Mouse (Mus musculus): ENCODE results near the gene Btg1. TPM values are rescaled to one million over a fixed set of nuclear protein-coding genes. Genes with fewer than 3 reads are reported as not detected.

Gene Btg1
- polyA plus RNA-seq, 1 experiment, result 36.7 TPM

GRCm38 (mm10) chr10:96586881-96587217 is 30.0 kb upstream of the Btg1 start:
- Histone ChIP-seq H3K36me3 (replicated peaks; ENCODE audit: low read length) (no peaks in the 10 kb centered on the region), H3K4me3 (replicated peaks) (no peak overlapping the region), H3K9me3 (no peaks in the 10 kb centered on the region), H3K27me3 (replicated peaks) (peaks cover 2% of the 10 kb centered on the region), H3K4me1 (peaks cover 6% of the 10 kb centered on the region)
- TF ChIP-seq GATA1 (IDR thresholded peaks at IDR 0.05; ENCODE audit: borderline replicate concordance, low read length) (no peak), FLI1 (IDR thresholded peaks at IDR 0.05; ENCODE audit: low read length) (no peak)

- H3K36me3 ChIP-seq (replicated peaks; ENCODE audit: low read length), result no peaks in the 10 kb centered on the region
- H3K4me3 ChIP-seq (replicated peaks), result no peak overlapping the region
- no peaks in the 10 kb centered on the region for H3K9me3 ChIP-seq
- peaks cover 2% of the 10 kb centered on the region for H3K27me3 ChIP-seq (replicated peaks)
- TF ChIP-seq GATA1 (IDR thresholded peaks at IDR 0.05; ENCODE audit: borderline replicate concordance, low read length) (no peak), FLI1 (IDR thresholded peaks at IDR 0.05; ENCODE audit: low read length) (no peak)
- H3K4me1 ChIP-seq, result peaks cover 6% of the 10 kb centered on the region
Measured at GRCm38 (mm10) chr10:96588233-96588632, 28.6 kb upstream of the Btg1 start.

- Histone ChIP-seq H3K27me3 (replicated peaks) (peaks cover 2% of the 10 kb centered on the region), H3K4me3 (replicated peaks) (no peak overlapping the region), H3K4me1 (peaks cover 6% of the 10 kb centered on the region), H3K9me3 (no peaks in the 10 kb centered on the region), H3K36me3 (replicated peaks; ENCODE audit: low read length) (no peaks in the 10 kb centered on the region)
- TF ChIP-seq GATA1 (IDR thresholded peaks at IDR 0.05; ENCODE audit: borderline replicate concordance, low read length) (no peak), FLI1 (IDR thresholded peaks at IDR 0.05; ENCODE audit: low read length) (no peak)
Measured at GRCm38 (mm10) chr10:96589781-96590180, 27.0 kb upstream of the Btg1 start.

GRCm38 (mm10) chr10:96592089-96592488 is 24.7 kb upstream of the Btg1 start:
- Histone ChIP-seq H3K4me1 (peaks cover 6% of the 10 kb centered on the region; the same call in 1 of the 2 replicates), H3K9me3 (no peaks in the 10 kb centered on the region), H3K4me3 (replicated peaks) (no peak overlapping the region), H3K27me3 (replicated peaks) (peaks cover 2% of the 10 kb centered on the region), H3K36me3 (replicated peaks; ENCODE audit: low read length) (no peaks in the 10 kb centered on the region)
- TF ChIP-seq FLI1 (IDR thresholded peaks at IDR 0.05; ENCODE audit: low read length) (no peak), GATA1 (IDR thresholded peaks at IDR 0.05; ENCODE audit: borderline replicate concordance, low read length) (no peak)

- H3K9me3 ChIP-seq, result no peaks in the 10 kb centered on the region
- H3K27me3 ChIP-seq (replicated peaks), result peaks cover 2% of the 10 kb centered on the region
- TF ChIP-seq FLI1 (IDR thresholded peaks at IDR 0.05; ENCODE audit: low read length) (no peak), GATA1 (IDR thresholded peaks at IDR 0.05; ENCODE audit: borderline replicate concordance, low read length) (no peak)
- no peaks in the 10 kb centered on the region for H3K4me1 ChIP-seq
- no peak overlapping the region for H3K4me3 ChIP-seq (replicated peaks)
- H3K36me3 ChIP-seq (replicated peaks; ENCODE audit: low read length), result no peaks in the 10 kb centered on the region
Measured at GRCm38 (mm10) chr10:96595435-96596132, 21.2 kb upstream of the Btg1 start.

GRCm38 (mm10) chr10:96596411-96596810 is 20.4 kb upstream of the Btg1 start:
- Histone ChIP-seq H3K4me3 (replicated peaks) (no peak overlapping the region), H3K36me3 (replicated peaks; ENCODE audit: low read length) (no peaks in the 10 kb centered on the region), H3K9me3 (no peaks in the 10 kb centered on the region), H3K4me1 (no peaks in the 10 kb centered on the region), H3K27me3 (replicated peaks) (peaks cover 1% of the 10 kb centered on the region)
- TF ChIP-seq GATA1 (IDR thresholded peaks at IDR 0.05; ENCODE audit: borderline replicate concordance, low read length), result no peak
- no peak for TF ChIP-seq FLI1 (IDR thresholded peaks at IDR 0.05; ENCODE audit: low read length)

GRCm38 (mm10) chr10:96599641-96600040 is 17.2 kb upstream of the Btg1 start:
- no peak for TF ChIP-seq GATA1 (IDR thresholded peaks at IDR 0.05; ENCODE audit: borderline replicate concordance, low read length)
- no peak for TF ChIP-seq FLI1 (IDR thresholded peaks at IDR 0.05; ENCODE audit: low read length)
- no peaks in the 10 kb centered on the region for H3K36me3 ChIP-seq (replicated peaks; ENCODE audit: low read length)
- no peaks in the 10 kb centered on the region for H3K4me1 ChIP-seq
- no peak overlapping the region for H3K4me3 ChIP-seq (replicated peaks)
- 0 out of 2 replicates have a peak, but pooled peaks cover under 1% of the 10 kb centered on the region for H3K9me3 ChIP-seq
- no peaks in the 10 kb centered on the region for H3K27me3 ChIP-seq (replicated peaks)

- H3K36me3 ChIP-seq (replicated peaks; ENCODE audit: low read length), result no peaks in the 10 kb centered on the region
- H3K27me3 ChIP-seq (replicated peaks), result no peaks in the 10 kb centered on the region
- H3K4me1 ChIP-seq, result no peaks in the 10 kb centered on the region
- TF ChIP-seq GATA1 (IDR thresholded peaks at IDR 0.05; ENCODE audit: borderline replicate concordance, low read length) (no peak), FLI1 (IDR thresholded peaks at IDR 0.05; ENCODE audit: low read length) (no peak)
- 0 out of 2 replicates have a peak, but pooled peaks cover 3% of the 10 kb centered on the region for H3K9me3 ChIP-seq
- H3K4me3 ChIP-seq (replicated peaks), result no peak overlapping the region
Measured at GRCm38 (mm10) chr10:96601670-96602069, 15.1 kb upstream of the Btg1 start.

GRCm38 (mm10) chr10:96602339-96602738 is 14.5 kb upstream of the Btg1 start:
- TF ChIP-seq GATA1 (IDR thresholded peaks at IDR 0.05; ENCODE audit: borderline replicate concordance, low read length) (no peak), FLI1 (IDR thresholded peaks at IDR 0.05; ENCODE audit: low read length) (no peak)
- no peaks in the 10 kb centered on the region for H3K27me3 ChIP-seq (replicated peaks)
- 0 out of 2 replicates have a peak, but pooled peaks cover 3% of the 10 kb centered on the region for H3K9me3 ChIP-seq
- no peak overlapping the region for H3K4me3 ChIP-seq (replicated peaks)
- no peaks in the 10 kb centered on the region for H3K36me3 ChIP-seq (replicated peaks; ENCODE audit: low read length)
- H3K4me1 ChIP-seq, result no peaks in the 10 kb centered on the region

GRCm38 (mm10) chr10:96605168-96605567 is 11.6 kb upstream of the Btg1 start:
- 0 out of 2 replicates have a peak, but pooled peaks cover 3% of the 10 kb centered on the region for H3K9me3 ChIP-seq
- H3K4me1 ChIP-seq, result no peaks in the 10 kb centered on the region
- TF ChIP-seq FLI1 (IDR thresholded peaks at IDR 0.05; ENCODE audit: low read length), result no peak
- TF ChIP-seq GATA1 (IDR thresholded peaks at IDR 0.05; ENCODE audit: borderline replicate concordance, low read length), result no peak
- no peaks in the 10 kb centered on the region for H3K27me3 ChIP-seq (replicated peaks)
- no peak overlapping the region for H3K4me3 ChIP-seq (replicated peaks)
- H3K36me3 ChIP-seq (replicated peaks; ENCODE audit: low read length), result no peaks in the 10 kb centered on the region
